Mouse (Mus musculus) hindbrain, embryonic 12.5 days (tissue): ENCODE measurements around the gene Hmg20a. TPM values are rescaled to one million over a fixed set of nuclear protein-coding genes. Genes with fewer than 3 reads are reported as not detected.

Experiments
- ATAC-seq: fragments of 200-750 bp; cut with Nextera tagmentation; 2 replicates; pipeline ENCODE4 v1.8.0; 2017; ENCODE audit warnings: moderate TSS enrichment; ENCODE audit not compliant: low FRiP score
- H3K27ac ChIP-seq: fragments of 300-500 bp; sonication (generic); 2 replicates; pipeline ENCODE4 v1.5.1; 2016; ENCODE audit warnings: mild to moderate bottlenecking
- H3K27me3 ChIP-seq: fragments of 300-500 bp; sonication (generic); 2 replicates; pipeline ENCODE4 v1.6.1; 2016; ENCODE audit warnings: mild to moderate bottlenecking
- H3K36me3 ChIP-seq: fragments of 300-500 bp; sonication (generic); 2 replicates; pipeline ENCODE4 v1.6.1; 2016; ENCODE audit warnings: mild to moderate bottlenecking
- H3K4me1 ChIP-seq: fragments of 300-500 bp; sonication (generic); 2 replicates; pipeline ENCODE4 v1.6.1; 2016
- H3K4me2 ChIP-seq: fragments of 300-500 bp; sonication (generic); replicated peaks from 2 replicates; pipeline ENCODE4 v1.6.1; 2016; ENCODE audit warnings: mild to moderate bottlenecking
- H3K4me3 ChIP-seq: fragments of 300-500 bp; sonication (generic); 2 replicates; pipeline ENCODE4 v1.5.1; 2016; ENCODE audit warnings: mild to moderate bottlenecking
- H3K9ac ChIP-seq: fragments of 300-500 bp; sonication (generic); 2 replicates; pipeline ENCODE4 v1.6.1; 2016; ENCODE audit warnings: mild to moderate bottlenecking, moderate library complexity
- H3K9me3 ChIP-seq: fragments of 300-500 bp; sonication (generic); replicated peaks from 2 replicates; pipeline ENCODE4 v1.6.1; 2016; ENCODE audit warnings: mild to moderate bottlenecking
- WGBS: fragments of 180-500 bp; shearing (Covaris S2); methylation state at CpG from one replicate; pipeline ENCODE4 v1.1.7; 2016; 5-methylcytosine and 5-hydroxymethylcytosine counted together
- polyA plus RNA-seq: library from polyadenylated mRNA; unstranded; fragments of >200 nt; fragmentation: Nextera tagmentation; extraction: Ambion mirVana; gene quantifications from 2 replicates; pipeline ENCODE4 v1.2.1, GENCODE M21; 2016

Hmg20a gene
- polyA plus RNA-seq, 1 experiment from 2014 or later: 83.1 TPM

- peak overlapping the region; percentile 40; the same call in 1 of the 2 replicates for H3K27ac ChIP-seq
- 48% methylated on average over 10 of the region's 10 CpGs for WGBS
Observed at GRCm38 (mm10) chr9:56501721-56502542, 83.5 kb downstream of the Hmg20a start.

GRCm38 (mm10) chr9:56502543-56502971, 84.1 kb downstream of the Hmg20a start:
- H3K27ac ChIP-seq: peak overlapping the region; percentile 40
- 0 out of 2 replicates have a peak overlapping the region, but pooled peaks have one; percentile 3 for H3K4me2 ChIP-seq
- H3K9ac ChIP-seq: no peak overlapping the region
- no peak for ATAC-seq
- no peaks in the 10 kb centered on the region for H3K36me3 ChIP-seq
- H3K4me3 ChIP-seq: no peak overlapping the region
- H3K27me3 ChIP-seq: no peaks in the 10 kb centered on the region
- peaks cover 47% of the 10 kb centered on the region for H3K4me1 ChIP-seq
- no peaks in the 10 kb centered on the region for H3K9me3 ChIP-seq
- 34% methylated on average over 8 of the region's 8 CpGs for WGBS

More at GRCm38 (mm10) chr9:56501721-56502542, 83.5 kb downstream of the Hmg20a start:
- no peaks in the 10 kb centered on the region for H3K27me3 ChIP-seq
- no peaks in the 10 kb centered on the region for H3K36me3 ChIP-seq
- H3K9ac ChIP-seq: no peak overlapping the region
- H3K4me1 ChIP-seq: peaks cover 41% of the 10 kb centered on the region
- H3K4me3 ChIP-seq: no peak overlapping the region
- ATAC-seq: no peak
- 0 out of 2 replicates have a peak overlapping the region, but pooled peaks have one; percentile 3 for H3K4me2 ChIP-seq
- H3K9me3 ChIP-seq: no peaks in the 10 kb centered on the region

GRCm38 (mm10) chr9:56503621-56504500, 85.5 kb downstream of the Hmg20a start:
- Histone ChIP-seq H3K4me3 (no peak overlapping the region), H3K36me3 (no peaks in the 10 kb centered on the region), H3K4me1 (peaks cover 49% of the 10 kb centered on the region), H3K9ac (no peak overlapping the region), H3K4me2 (no peak overlapping the region), H3K9me3 (no peaks in the 10 kb centered on the region), H3K27ac (no peak overlapping the region), H3K27me3 (no peaks in the 10 kb centered on the region)
- ATAC-seq: no peak
- WGBS: 75% methylated on average over 7 of the region's 7 CpGs

GRCm38 (mm10) chr9:56504511-56504910, 86.1 kb downstream of the Hmg20a start:
- Histone ChIP-seq H3K9me3 (no peaks in the 10 kb centered on the region), H3K9ac (no peak overlapping the region), H3K4me1 (peaks cover 49% of the 10 kb centered on the region), H3K27me3 (no peaks in the 10 kb centered on the region), H3K4me2 (no peak overlapping the region), H3K4me3 (no peak overlapping the region), H3K36me3 (no peaks in the 10 kb centered on the region), H3K27ac (no peak overlapping the region)
- no peak for ATAC-seq
- WGBS: 55% methylated on average over 5 of the region's 5 CpGs

- H3K4me3 ChIP-seq: no peak overlapping the region
- H3K9ac ChIP-seq: no peak overlapping the region
- H3K27ac ChIP-seq: peak overlapping the region; percentile 96; the same call in 1 of the 2 replicates
- WGBS: 55% methylated on average over 9 of the region's 9 CpGs
- H3K36me3 ChIP-seq: no peaks in the 10 kb centered on the region
- no peaks in the 10 kb centered on the region for H3K9me3 ChIP-seq
- no peak for ATAC-seq
- H3K4me1 ChIP-seq: peaks cover 49% of the 10 kb centered on the region
- no peaks in the 10 kb centered on the region for H3K27me3 ChIP-seq
- H3K4me2 ChIP-seq: peak overlapping the region; percentile 71
Observed at GRCm38 (mm10) chr9:56505083-56505792, 86.8 kb downstream of the Hmg20a start.

GRCm38 (mm10) chr9:56505793-56506755, 87.7 kb downstream of the Hmg20a start:
- H3K27me3 ChIP-seq: no peaks in the 10 kb centered on the region
- peak overlapping the region; percentile 36 for H3K4me3 ChIP-seq
- H3K4me1 ChIP-seq: peaks cover 49% of the 10 kb centered on the region
- H3K27ac ChIP-seq: peak overlapping the region; percentile 96
- peak overlapping the region; percentile 70 for H3K9ac ChIP-seq
- 1% methylated on average over 31 of the region's 31 CpGs for WGBS
- H3K4me2 ChIP-seq: peak overlapping the region; percentile 71
- no peaks in the 10 kb centered on the region for H3K9me3 ChIP-seq
- ATAC-seq: peak; percentile 81
- H3K36me3 ChIP-seq: no peaks in the 10 kb centered on the region

GRCm38 (mm10) chr9:56506931-56507681, 88.7 kb downstream of the Hmg20a start:
- WGBS: 9% methylated on average over 23 of the region's 25 CpGs
- ATAC-seq: peak; percentile 21; the same call in 1 of the 2 replicates

GRCm38 (mm10) chr9:56507682-56508061, 89.3 kb downstream of the Hmg20a start:
- H3K9me3 ChIP-seq: no peaks in the 10 kb centered on the region
- peak overlapping the region; percentile 36; the same call in 1 of the 2 replicates for H3K4me3 ChIP-seq
- H3K4me2 ChIP-seq: peak overlapping the region; percentile 71
- no peak for ATAC-seq
- peak overlapping the region; percentile 96 for H3K27ac ChIP-seq
- H3K4me1 ChIP-seq: peaks cover 38% of the 10 kb centered on the region
- peak overlapping the region; percentile 35; the same call in 1 of the 2 replicates for H3K9ac ChIP-seq
- H3K36me3 ChIP-seq: no peaks in the 10 kb centered on the region
- no peaks in the 10 kb centered on the region for H3K27me3 ChIP-seq
- WGBS: 64% methylated on average over 4 of the region's 4 CpGs

More at GRCm38 (mm10) chr9:56506931-56507681, 88.7 kb downstream of the Hmg20a start:
- H3K9me3 ChIP-seq: no peaks in the 10 kb centered on the region
- H3K4me1 ChIP-seq: peaks cover 41% of the 10 kb centered on the region
- no peaks in the 10 kb centered on the region for H3K27me3 ChIP-seq
- peak overlapping the region; percentile 36 for H3K4me3 ChIP-seq
- no peaks in the 10 kb centered on the region for H3K36me3 ChIP-seq
- H3K27ac ChIP-seq: peak overlapping the region; percentile 96
- H3K4me2 ChIP-seq: peak overlapping the region; percentile 71
- H3K9ac ChIP-seq: peak overlapping the region; percentile 70

- H3K4me1 ChIP-seq: peaks cover 29% of the 10 kb centered on the region
- H3K4me2 ChIP-seq: no peak overlapping the region
- ATAC-seq: no peak
- no peaks in the 10 kb centered on the region for H3K9me3 ChIP-seq
- H3K9ac ChIP-seq: no peak overlapping the region
- no peak overlapping the region for H3K27ac ChIP-seq
- no peak overlapping the region for H3K4me3 ChIP-seq
- no peaks in the 10 kb centered on the region for H3K36me3 ChIP-seq
- WGBS: 78% methylated on average over 11 of the region's 11 CpGs
- H3K27me3 ChIP-seq: no peaks in the 10 kb centered on the region
Observed at GRCm38 (mm10) chr9:56508835-56509451, 90.5 kb downstream of the Hmg20a start.

GRCm38 (mm10) chr9:56510281-56510680, 91.9 kb downstream of the Hmg20a start:
- H3K36me3 ChIP-seq: no peaks in the 10 kb centered on the region
- no peak overlapping the region for H3K9ac ChIP-seq
- peaks cover under 1% of the 10 kb centered on the region; the same call in 1 of the 2 replicates for H3K27me3 ChIP-seq
- no peaks in the 10 kb centered on the region for H3K9me3 ChIP-seq
- H3K4me3 ChIP-seq: no peak overlapping the region
- H3K4me1 ChIP-seq: peaks cover 22% of the 10 kb centered on the region
- ATAC-seq: no peak
- no peak overlapping the region for H3K27ac ChIP-seq
- H3K4me2 ChIP-seq: no peak overlapping the region
- 89% methylated on average over 2 of the region's 2 CpGs for WGBS
